Mouse (Mus musculus): Measurements from ENCODE around the gene Mia3.
"Not testable (repeated sequence)": the region's sequence is repeated elsewhere in the genome, so short reads cannot be mapped to it uniquely, and the experiment has no call there.

Gene Mia3

GRCm38 (mm10) chr1:183344886-183345816 lies 24.2 kb downstream of the Mia3 start:
- DNase-seq = peak; percentile 93

- DNase-seq = not testable (repeated sequence)
Measured at GRCm38 (mm10) chr1:183342902-183343301, 26.5 kb downstream of the Mia3 start.

- no peak for DNase-seq
Measured at GRCm38 (mm10) chr1:183327171-183327570, 42.2 kb downstream of the Mia3 start.

- DNase-seq = no peak
Measured at GRCm38 (mm10) chr1:183324433-183324832, 44.9 kb downstream of the Mia3 start.

GRCm38 (mm10) chr1:183323923-183324322 lies 45.4 kb downstream of the Mia3 start:
- DNase-seq = no peak

- DNase-seq = not testable (repeated sequence)
Measured at GRCm38 (mm10) chr1:183322496-183322895, 46.9 kb downstream of the Mia3 start.

GRCm38 (mm10) chr1:183320708-183321107 lies 48.6 kb downstream of the Mia3 start:
- DNase-seq = no peak

GRCm38 (mm10) chr1:183315783-183316182 lies 53.6 kb downstream of the Mia3 start:
- DNase-seq = peak; percentile 34

- DNase-seq = no peak
Measured at GRCm38 (mm10) chr1:183312076-183312475, 57.3 kb downstream of the Mia3 start.

GRCm38 (mm10) chr1:183309601-183310000 lies 59.8 kb downstream of the Mia3 start:
- DNase-seq = not testable (repeated sequence)

- no peak for DNase-seq
Measured at GRCm38 (mm10) chr1:183308476-183308875, 60.9 kb downstream of the Mia3 start.

- peak; percentile 26 for DNase-seq
Measured at GRCm38 (mm10) chr1:183307555-183307954, 61.8 kb downstream of the Mia3 start.

- DNase-seq = peak; percentile 91
Measured at GRCm38 (mm10) chr1:183299161-183299560, 70.2 kb downstream of the Mia3 start.

GRCm38 (mm10) chr1:183297886-183298489 lies 71.4 kb downstream of the Mia3 start:
- peak; percentile 77 for DNase-seq

- DNase-seq = peak; percentile 24
Measured at GRCm38 (mm10) chr1:183297473-183297885, 71.9 kb downstream of the Mia3 start.

GRCm38 (mm10) chr1:183296877-183297383 lies 72.4 kb downstream of the Mia3 start, which contains the start of gene Brox:
Brox (minus strand) TSS chr1:183297269.
- DNase-seq = peak; percentile 96

GRCm38 (mm10) chr1:183296465-183296864 lies 72.9 kb downstream of the Mia3 start, which contains the start of gene Aida:
Aida (plus strand) TSS chr1:183296590.
- DNase-seq = peak; percentile 38

- DNase-seq = no peak
Measured at GRCm38 (mm10) chr1:183289576-183289975, 79.8 kb downstream of the Mia3 start.

- no peak for DNase-seq
Measured at GRCm38 (mm10) chr1:183288351-183288750, 81.0 kb downstream of the Mia3 start.

All from lung, postnatal 36 days (tissue).